Mouse (Mus musculus) small intestine, adult 2 months (tissue): ENCODE results near the gene Tbc1d14.

Experiments used
- CTCF ChIP-seq: fragments of 200-500 bp; IDR thresholded peaks from 2 replicates; pipeline ENCODE4 v1.5.1; 2012; ENCODE audit warnings: low read depth, mild to moderate bottlenecking, control low read depth, inconsistent platforms, low read length, moderate library complexity, mixed read lengths; ENCODE audit not compliant: insufficient replicate concordance, insufficient read length; ENCODE audit errors: extremely low read depth
- POLR2A ChIP-seq: fragments of 200-500 bp; IDR thresholded peaks from 2 replicates; pipeline ENCODE4 v1.6.1; 2012; ENCODE audit warnings: low read depth, mild to moderate bottlenecking, control low read depth, inconsistent platforms, low read length, moderate library complexity

- TF ChIP-seq CTCF, result no peak
- no peak for TF ChIP-seq POLR2A
Observed at GRCm38 (mm10) chr5:36538576-36539187, 54.4 kb downstream of the Tbc1d14 start.
